Mouse (Mus musculus) hindbrain, embryonic 15.5 days (tissue): Measurements from ENCODE around the gene Paics. TPM values are rescaled to one million over a fixed set of nuclear protein-coding genes. Genes with fewer than 3 reads are reported as not detected.
"Not testable (repeated sequence)": the region's sequence is repeated elsewhere in the genome, so short reads cannot be mapped to it uniquely, and the experiment has no call there.

Experiments
- ATAC-seq: fragments of 200-750 bp; cut with Nextera tagmentation; 2 replicates; pipeline ENCODE4 v1.8.0; 2017; ENCODE audit warnings: low read depth, moderate number of reproducible peaks, moderate TSS enrichment; ENCODE audit not compliant: low FRiP score
- H3K27ac ChIP-seq: fragments of 300-500 bp; sonication (generic); replicated peaks from 2 replicates; pipeline ENCODE4 v1.5.1; 2015; ENCODE audit warnings: mild to moderate bottlenecking, inconsistent platforms
- H3K27me3 ChIP-seq: fragments of 300-500 bp; sonication (generic); 2 replicates; pipeline ENCODE4 v1.6.1; 2015; ENCODE audit warnings: control low read depth, inconsistent platforms
- H3K36me3 ChIP-seq: fragments of 300-500 bp; sonication (generic); 2 replicates; pipeline ENCODE4 v1.6.1; 2015; ENCODE audit warnings: control low read depth, inconsistent platforms
- H3K4me1 ChIP-seq: fragments of 300-500 bp; sonication (generic); replicated peaks from 2 replicates; pipeline ENCODE4 v1.6.1; 2015; ENCODE audit warnings: control low read depth, inconsistent platforms
- H3K4me2 ChIP-seq: fragments of 300-500 bp; sonication (generic); 2 replicates; pipeline ENCODE4 v1.6.1; 2015; ENCODE audit warnings: moderate library complexity, mild to moderate bottlenecking, inconsistent platforms
- H3K4me3 ChIP-seq: fragments of 300-500 bp; sonication (generic); 2 replicates; pipeline ENCODE4 v1.5.1; 2015; ENCODE audit warnings: mild to moderate bottlenecking, inconsistent platforms
- H3K9ac ChIP-seq: fragments of 300-500 bp; sonication (generic); 2 replicates; pipeline ENCODE4 v1.6.1; 2015; ENCODE audit warnings: inconsistent platforms
- H3K9me3 ChIP-seq: fragments of 300-500 bp; sonication (generic); 2 replicates; pipeline ENCODE4 v1.6.1; 2016; ENCODE audit warnings: control low read depth, inconsistent platforms
- WGBS: fragments of 180-500 bp; shearing (Covaris S2); methylation state at CpG from one replicate; pipeline ENCODE4 v1.1.7; 2015; 5-methylcytosine and 5-hydroxymethylcytosine counted together
- polyA plus RNA-seq: library from polyadenylated mRNA; unstranded; fragments of >200 nt; fragmentation: Nextera tagmentation; extraction: Ambion mirVana; gene quantifications from 2 replicates; pipeline ENCODE4 v1.2.1, GENCODE M21; 2015

Paics gene
- polyA plus RNA-seq, 1 experiment from 2014 or later, result 179 TPM

- Histone ChIP-seq H3K36me3 (peaks cover 25% of the 10 kb centered on the region), H3K27ac (no peak overlapping the region), H3K9ac (no peak overlapping the region), H3K4me2 (no peak overlapping the region), H3K4me1 (peaks cover 34% of the 10 kb centered on the region), H3K4me3 (no peak overlapping the region), H3K27me3 (no peaks in the 10 kb centered on the region), H3K9me3 (no peaks in the 10 kb centered on the region)
- WGBS, result 83% methylated on average over 6 of the region's 6 CpGs
- no peak for ATAC-seq
These were observed 3.3 kb downstream of the Paics start for GRCm38 (mm10) chr5:76954271-76954900.

DNA sequence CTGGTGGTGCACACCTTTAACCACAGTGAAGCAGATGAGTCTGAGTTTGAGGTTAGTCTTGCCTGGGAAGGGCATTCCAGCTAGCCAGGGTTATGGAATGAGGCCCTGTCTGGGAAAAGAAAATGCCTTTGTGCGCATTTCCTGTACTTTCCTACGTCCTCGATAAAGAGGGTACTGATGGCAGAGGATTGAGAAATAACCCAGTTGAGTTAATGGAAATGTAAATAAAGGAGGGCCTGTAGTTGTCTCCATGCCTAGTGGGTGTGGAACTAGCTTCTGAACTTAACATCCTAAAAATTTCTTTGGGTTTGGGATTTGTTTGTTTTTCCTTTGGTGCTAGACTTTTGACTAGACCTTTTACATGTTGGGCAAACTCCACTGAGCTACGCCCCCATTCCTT, 4.4 kb downstream of the Paics start:
- H3K4me2 ChIP-seq, result no peak overlapping the region
- no peak overlapping the region for H3K9ac ChIP-seq
- H3K27ac ChIP-seq, result no peak overlapping the region
- H3K9me3 ChIP-seq, result no peaks in the 10 kb centered on the region
- H3K36me3 ChIP-seq, result peaks cover 34% of the 10 kb centered on the region
- no peak for ATAC-seq
- H3K27me3 ChIP-seq, result no peaks in the 10 kb centered on the region
- 88% methylated on average over 4 of the region's 4 CpGs for WGBS
- H3K4me1 ChIP-seq, result peaks cover 23% of the 10 kb centered on the region
- no peak overlapping the region for H3K4me3 ChIP-seq

DNA sequence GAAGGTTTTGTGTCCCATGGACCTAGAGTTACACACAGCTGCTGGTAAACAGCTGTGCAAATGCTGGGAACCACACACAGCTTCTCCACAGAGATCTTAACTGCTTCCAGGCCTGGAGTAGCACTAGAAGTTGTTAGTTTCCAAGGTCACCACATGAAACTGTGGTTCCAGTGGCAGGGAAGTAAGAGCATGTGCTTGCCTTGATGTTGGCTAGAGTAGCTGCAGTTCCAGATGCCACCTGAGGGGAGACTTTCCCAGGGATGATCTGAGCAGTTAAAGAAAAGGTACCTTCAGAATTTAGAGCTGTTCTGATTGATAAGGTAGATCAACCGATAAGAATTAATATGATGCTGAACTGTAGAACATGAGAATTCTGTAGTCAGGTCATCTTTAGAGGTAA, 6.8 kb downstream of the Paics start:
- H3K36me3 ChIP-seq, result peaks cover 56% of the 10 kb centered on the region
- WGBS, result 100% methylated on average over 1 of the region's 1 CpGs
- no peak overlapping the region for H3K4me2 ChIP-seq
- ATAC-seq, result no peak
- H3K27ac ChIP-seq, result no peak overlapping the region
- no peak overlapping the region for H3K4me3 ChIP-seq
- H3K9ac ChIP-seq, result no peak overlapping the region
- H3K27me3 ChIP-seq, result no peaks in the 10 kb centered on the region
- no peaks in the 10 kb centered on the region for H3K9me3 ChIP-seq
- peaks cover 10% of the 10 kb centered on the region; the same call in 1 of the 2 replicates for H3K4me1 ChIP-seq

GRCm38 (mm10) chr5:76959587-76959986, 8.5 kb downstream of the Paics start:
- H3K4me1 ChIP-seq, result no peaks in the 10 kb centered on the region
- no peak overlapping the region for H3K4me2 ChIP-seq
- no peaks in the 10 kb centered on the region for H3K9me3 ChIP-seq
- no peak for ATAC-seq
- no peak overlapping the region for H3K9ac ChIP-seq
- 92% methylated on average over 5 of the region's 5 CpGs for WGBS
- no peaks in the 10 kb centered on the region for H3K27me3 ChIP-seq
- H3K4me3 ChIP-seq, result no peak overlapping the region
- H3K36me3 ChIP-seq, result peaks cover 67% of the 10 kb centered on the region
- no peak overlapping the region for H3K27ac ChIP-seq

DNA sequence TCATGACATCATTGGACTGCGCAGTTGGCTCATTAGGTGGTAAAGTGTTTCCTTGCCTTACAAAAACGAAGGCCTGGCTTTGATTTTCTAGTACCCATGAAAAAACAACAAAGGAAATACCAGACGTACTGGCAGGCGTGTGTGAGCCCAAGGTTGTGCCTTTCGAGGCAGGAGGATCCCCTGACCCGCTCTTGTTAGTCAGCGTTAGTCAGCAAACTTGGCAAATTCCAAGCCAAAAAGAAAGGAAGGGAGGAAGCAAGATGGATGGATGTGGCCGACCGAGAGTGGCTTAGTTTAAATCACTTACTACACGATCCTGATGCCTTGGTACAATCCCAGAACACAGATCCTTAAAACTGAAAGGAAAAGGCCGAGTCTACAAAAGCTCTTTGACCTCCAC, 11.4 kb downstream of the Paics start:
- no peak overlapping the region for H3K27ac ChIP-seq
- no peaks in the 10 kb centered on the region for H3K4me1 ChIP-seq
- H3K36me3 ChIP-seq, result peaks cover 67% of the 10 kb centered on the region
- H3K9me3 ChIP-seq, result no peaks in the 10 kb centered on the region
- WGBS, result 83% methylated on average over 11 of the region's 11 CpGs
- H3K9ac ChIP-seq, result no peak overlapping the region
- no peak overlapping the region for H3K4me3 ChIP-seq
- H3K4me2 ChIP-seq, result no peak overlapping the region
- no peak for ATAC-seq
- H3K27me3 ChIP-seq, result no peaks in the 10 kb centered on the region

- Histone ChIP-seq H3K4me2 (no peak overlapping the region), H3K36me3 (peaks cover 63% of the 10 kb centered on the region), H3K4me1 (no peaks in the 10 kb centered on the region), H3K27ac (no peak overlapping the region), H3K4me3 (no peak overlapping the region), H3K9ac (no peak overlapping the region), H3K9me3 (no peaks in the 10 kb centered on the region), H3K27me3 (no peaks in the 10 kb centered on the region)
- 96% methylated on average over 3 of the region's 3 CpGs for WGBS
- ATAC-seq, result no peak
These were observed 13.5 kb downstream of the Paics start for GRCm38 (mm10) chr5:76964651-76965050.

GRCm38 (mm10) chr5:76969250-76969649, 18.1 kb downstream of the Paics start:
- no peak for ATAC-seq

GRCm38 (mm10) chr5:76971115-76971514, 20.0 kb downstream of the Paics start:
- not testable (repeated sequence) for ATAC-seq, H3K9me3 ChIP-seq

More at GRCm38 (mm10) chr5:76969250-76969649, 18.1 kb downstream of the Paics start:
- Histone ChIP-seq H3K4me3 (no peak overlapping the region), H3K27me3 (no peaks in the 10 kb centered on the region), H3K36me3 (peaks cover 29% of the 10 kb centered on the region), H3K9ac (no peak overlapping the region), H3K4me1 (peaks cover 10% of the 10 kb centered on the region), H3K27ac (no peak overlapping the region), H3K9me3 (no peaks in the 10 kb centered on the region), H3K4me2 (no peak overlapping the region)
- 81% methylated on average over 5 of the region's 5 CpGs for WGBS

DNA sequence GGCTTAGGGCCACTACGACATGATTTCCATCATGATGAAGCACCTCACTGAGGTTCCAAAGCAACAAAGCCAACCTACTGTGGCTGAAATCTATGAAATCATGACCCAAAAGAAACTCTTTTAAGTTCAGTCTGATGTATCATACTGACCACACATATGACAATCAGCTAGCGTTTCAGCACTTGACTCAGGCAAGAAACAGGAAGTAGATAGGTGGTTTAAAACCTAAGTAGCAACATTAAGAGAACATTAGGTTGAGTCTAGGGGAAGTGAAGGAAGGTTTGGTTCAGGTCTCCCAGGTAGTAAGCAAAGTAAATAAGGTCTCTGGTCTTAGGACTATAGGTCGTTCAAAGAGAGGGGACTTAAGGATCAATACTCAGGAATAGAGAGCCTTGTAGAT, 22.4 kb downstream of the Paics start:
- 73% methylated on average over 3 of the region's 3 CpGs for WGBS
- Histone ChIP-seq H3K36me3 (peaks cover 15% of the 10 kb centered on the region), H3K9ac (peak overlapping the region; percentile 86; the same call in 1 of the 2 replicates), H3K27me3 (no peaks in the 10 kb centered on the region), H3K27ac (no peak overlapping the region), H3K4me2 (peak overlapping the region; percentile 78), H3K9me3 (no peaks in the 10 kb centered on the region), H3K4me1 (peaks cover 22% of the 10 kb centered on the region), H3K4me3 (peak overlapping the region; percentile 91)
- ATAC-seq, result no peak

More at GRCm38 (mm10) chr5:76971115-76971514, 20.0 kb downstream of the Paics start:
- peaks cover 24% of the 10 kb centered on the region for H3K36me3 ChIP-seq
- H3K9ac ChIP-seq, H3K4me3 ChIP-seq, H3K27me3 ChIP-seq, H3K27ac ChIP-seq, H3K4me2 ChIP-seq: not testable (repeated sequence)
- WGBS, result 100% methylated on average over 1 of the region's 1 CpGs
- peaks cover 18% of the 10 kb centered on the region for H3K4me1 ChIP-seq

DNA sequence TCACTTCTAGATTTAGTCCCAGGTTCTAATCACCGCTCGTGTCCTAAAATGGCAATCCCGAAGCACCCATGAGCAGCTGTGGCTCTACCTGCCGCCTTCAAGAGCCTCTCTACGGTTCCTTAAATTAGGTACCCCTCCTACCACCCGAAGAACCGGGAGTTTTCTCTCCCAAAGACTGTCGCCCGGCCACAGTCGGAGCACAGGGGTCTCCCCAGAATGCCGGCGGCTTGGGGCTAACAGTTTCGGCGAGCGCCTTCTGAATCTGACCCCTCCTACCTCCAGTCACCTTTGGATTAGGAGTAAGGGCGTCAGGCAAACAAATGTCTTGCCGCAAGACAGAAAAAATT, 23.1 kb downstream of the Paics start:
- Histone ChIP-seq H3K27ac (peak overlapping the region; percentile 90; the same call in 1 of the 2 replicates), H3K4me3 (peak overlapping the region; percentile 91), H3K36me3 (peaks cover 19% of the 10 kb centered on the region), H3K4me1 (peaks cover 22% of the 10 kb centered on the region), H3K4me2 (peak overlapping the region; percentile 78), H3K9me3 (no peaks in the 10 kb centered on the region), H3K9ac (peak overlapping the region; percentile 86), H3K27me3 (no peaks in the 10 kb centered on the region)
- 4% methylated on average over 17 of the region's 17 CpGs for WGBS
- ATAC-seq, result no peak; the same call in 1 of the 2 replicates

- Histone ChIP-seq H3K27ac (peak within 1 kb of the TSS; percentile 90), H3K36me3 (peaks cover 19% of the 10 kb centered on the region), H3K4me1 (peaks cover 22% of the 10 kb centered on the region), H3K9ac (peak within 1 kb of the TSS; percentile 86), H3K4me3 (peak within 1 kb of the TSS; percentile 91), H3K9me3 (no peaks in the 10 kb centered on the region), H3K27me3 (no peaks in the 10 kb centered on the region), H3K4me2 (peak within 1 kb of the TSS; percentile 78)
- ATAC-seq, result peak; percentile 95
- under 1% methylated on average over 60 of the region's 60 CpGs for WGBS
These were observed 23.6 kb downstream of the Paics start, which contains the start of gene Srp72 for GRCm38 (mm10) chr5:76974554-76975285. TSS of gene Srp72 (plus strand) at chr5:76974683.

DNA sequence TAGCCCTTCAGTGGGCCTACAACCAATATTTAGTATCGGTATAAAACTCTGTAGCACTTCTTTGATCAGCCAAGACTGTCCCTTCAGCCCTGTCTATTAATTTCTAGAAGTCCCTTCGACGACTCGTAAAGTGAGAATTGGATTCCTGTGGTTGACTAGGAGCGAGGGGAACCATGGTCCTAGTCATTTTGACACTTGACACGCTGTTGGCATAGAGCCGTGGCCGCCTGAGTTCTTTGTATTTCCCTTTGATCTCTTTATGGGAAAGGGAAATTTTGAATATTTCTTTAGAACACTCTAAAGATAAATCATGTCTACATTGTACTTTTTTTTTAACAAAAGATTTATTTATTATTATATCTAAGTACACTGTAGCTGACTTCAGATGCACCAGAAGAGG, 24.6 kb downstream of the Paics start:
- Histone ChIP-seq H3K4me1 (peaks cover 22% of the 10 kb centered on the region), H3K9me3 (no peaks in the 10 kb centered on the region), H3K4me2 (peak overlapping the region; percentile 78), H3K36me3 (peaks cover 24% of the 10 kb centered on the region), H3K27ac (no peak overlapping the region), H3K27me3 (no peaks in the 10 kb centered on the region), H3K9ac (peak overlapping the region; percentile 86), H3K4me3 (peak overlapping the region; percentile 91)
- ATAC-seq, result no peak
- WGBS, result 90% methylated on average over 8 of the region's 8 CpGs
